Mouse (Mus musculus) embryonic fibroblast, embryonic 13.5 days (primary cell): Measurements from ENCODE around the gene Plb1. TPM values are rescaled to one million over a fixed set of nuclear protein-coding genes. Genes with fewer than 3 reads are reported as not detected.

Experiments
- H3K27ac ChIP-seq: 2 replicates; pipeline ENCODE4 v1.5.1; 2012; ENCODE audit warnings: low read length, control low read depth, inconsistent platforms; ENCODE audit not compliant: insufficient read depth
- H3K4me1 ChIP-seq: 2 replicates; pipeline ENCODE4 v1.6.1; 2011; ENCODE audit warnings: low read length; ENCODE audit not compliant: control insufficient read depth, insufficient read depth
- H3K4me3 ChIP-seq: 2 replicates; pipeline ENCODE4 v1.5.1; 2011; ENCODE audit warnings: mild to moderate bottlenecking, control low read depth, low read length; ENCODE audit not compliant: insufficient read depth
- CTCF ChIP-seq: IDR thresholded peaks from 2 replicates; pipeline ENCODE4 v1.5.1; 2011; ENCODE audit warnings: mild to moderate bottlenecking, control low read depth, low read length, moderate library complexity, borderline replicate concordance; ENCODE audit not compliant: insufficient read depth
- POLR2A ChIP-seq: IDR thresholded peaks from 2 replicates; pipeline ENCODE4 v1.6.1; 2011; ENCODE audit warnings: low read depth, mild to moderate bottlenecking, control low read depth, low read length, moderate library complexity
- polyA plus RNA-seq: library from polyadenylated mRNA; stranded (reverse); fragments of >200 nt; gene quantifications from 2 replicates; pipeline ENCODE4 v1.2.4, GENCODE M21; 2011; ENCODE audit warnings: low read depth; ENCODE audit not compliant: missing spikeins, insufficient read length

Gene Plb1
- polyA plus RNA-seq, 1 experiment, result 0.72 TPM

DNA sequence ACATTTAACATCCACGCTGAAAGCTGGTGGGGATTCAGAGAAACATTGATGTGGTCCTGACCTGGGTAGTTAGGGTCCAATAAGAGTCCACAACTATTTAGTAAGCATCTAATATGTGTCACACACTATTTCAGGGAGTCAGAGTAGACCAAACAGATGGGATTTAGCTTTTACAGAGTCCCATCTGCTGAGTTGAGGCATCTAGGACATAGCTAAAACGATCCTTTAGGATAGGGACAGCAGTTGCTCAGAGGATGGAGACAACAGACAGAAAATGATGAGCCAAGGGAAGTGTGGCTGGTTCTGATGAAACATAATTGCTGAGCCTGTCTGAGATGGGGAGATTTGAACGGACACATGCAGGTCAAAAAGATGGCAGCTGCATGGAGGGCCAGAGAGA lies 106.3 kb downstream of the Plb1 start:
- TF ChIP-seq POLR2A (no peak), CTCF (no peak)
- H3K4me3 ChIP-seq, result no peak overlapping the region
- no peaks in the 10 kb centered on the region; the same call in 1 of the 2 replicates for H3K4me1 ChIP-seq
- H3K27ac ChIP-seq, result no peak overlapping the region

GRCm38 (mm10) chr5:32340246-32340645 lies 107.7 kb downstream of the Plb1 start:
- TF ChIP-seq POLR2A (no peak), CTCF (no peak)
- Histone ChIP-seq H3K27ac (no peak overlapping the region), H3K4me3 (no peak overlapping the region), H3K4me1 (no peaks in the 10 kb centered on the region; the same call in 1 of the 2 replicates)

- Histone ChIP-seq H3K4me1 (peaks cover 3% of the 10 kb centered on the region; the same call in 1 of the 2 replicates), H3K4me3 (no peak overlapping the region), H3K27ac (no peak overlapping the region)
- TF ChIP-seq CTCF (no peak), POLR2A (no peak)
These were observed 110.3 kb downstream of the Plb1 start for GRCm38 (mm10) chr5:32342711-32343285.

- TF ChIP-seq CTCF (no peak), POLR2A (no peak)
- Histone ChIP-seq H3K4me1 (0 out of 2 replicates have a peak, but pooled peaks cover 3% of the 10 kb centered on the region), H3K27ac (no peak overlapping the region), H3K4me3 (no peak overlapping the region)
These were observed 113.8 kb downstream of the Plb1 start for GRCm38 (mm10) chr5:32346025-32346912.

- Histone ChIP-seq H3K4me1 (0 out of 2 replicates have a peak, but pooled peaks cover 3% of the 10 kb centered on the region), H3K4me3 (no peak overlapping the region), H3K27ac (no peak overlapping the region)
- TF ChIP-seq POLR2A (no peak), CTCF (no peak)
These were observed 117.2 kb downstream of the Plb1 start for GRCm38 (mm10) chr5:32349718-32350117.

GRCm38 (mm10) chr5:32350551-32351256 lies 118.2 kb downstream of the Plb1 start:
- H3K4me1 ChIP-seq, result 0 out of 2 replicates have a peak, but pooled peaks cover 3% of the 10 kb centered on the region
- H3K27ac ChIP-seq, result no peak overlapping the region
- no peak overlapping the region for H3K4me3 ChIP-seq
- TF ChIP-seq CTCF (no peak), POLR2A (no peak)

GRCm38 (mm10) chr5:32351721-32352465 lies 119.4 kb downstream of the Plb1 start:
- Histone ChIP-seq H3K4me3 (no peak overlapping the region), H3K27ac (no peak overlapping the region), H3K4me1 (no peaks in the 10 kb centered on the region)
- no peak for TF ChIP-seq POLR2A
- TF ChIP-seq CTCF, result no peak

- TF ChIP-seq POLR2A, result no peak
- TF ChIP-seq CTCF, result no peak
- Histone ChIP-seq H3K27ac (no peak overlapping the region), H3K4me1 (no peaks in the 10 kb centered on the region), H3K4me3 (no peak overlapping the region)
These were observed 120.3 kb downstream of the Plb1 start for GRCm38 (mm10) chr5:32352845-32353244.

GRCm38 (mm10) chr5:32353280-32353679 lies 120.8 kb downstream of the Plb1 start:
- H3K4me1 ChIP-seq, result no peaks in the 10 kb centered on the region
- H3K27ac ChIP-seq, result no peak overlapping the region
- TF ChIP-seq POLR2A (no peak), CTCF (no peak)
- no peak overlapping the region for H3K4me3 ChIP-seq
